Mouse (Mus musculus) gastrocnemius, adult 8-10 months (tissue): Measurements from ENCODE around the gene Lysmd4. TPM values are rescaled to one million over a fixed set of nuclear protein-coding genes. Genes with fewer than 3 reads are reported as not detected.
"Not testable (repeated sequence)": the region's sequence is repeated elsewhere in the genome, so short reads cannot be mapped to it uniquely, and the experiment has no call there.

Source experiments
- DNase-seq, 2 experiments: peaks; one replicate each; pipeline ENCODE4 v3.0.0; 2022; ENCODE audit warnings: low spot score in 2 of 2
- total RNA-seq, 4 experiments: library from RNA; stranded (reverse); gene quantifications; 2 replicates each; pipeline ENCODE4 v1.2.4; 2022

Lysmd4 gene
- total RNA-seq, 4 experiments from 2014 or later: 5.7 to 10.3 (median 7.6) TPM

DNA sequence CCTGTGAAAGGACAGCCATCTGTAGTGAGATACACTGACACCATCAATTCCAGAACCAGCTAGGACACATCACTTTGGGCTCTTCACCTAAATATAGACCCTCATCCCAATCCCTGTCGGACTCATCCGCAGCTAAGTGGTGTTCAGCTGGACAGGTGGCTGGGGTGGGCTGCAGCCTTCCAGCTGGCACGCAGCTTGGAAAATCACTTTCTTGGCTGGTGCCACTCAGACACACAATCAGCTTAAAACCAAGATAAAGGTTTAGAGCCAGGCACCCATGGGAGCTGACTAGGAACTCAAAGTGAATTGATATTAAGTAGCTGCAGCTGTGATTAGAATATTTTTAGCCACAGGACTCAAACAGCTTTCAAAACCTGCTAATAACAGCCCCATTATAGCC is 7.9 kb downstream of the Lysmd4 start:
- peak in 1 of 2 experiments; percentile 19 for DNase-seq

DNA sequence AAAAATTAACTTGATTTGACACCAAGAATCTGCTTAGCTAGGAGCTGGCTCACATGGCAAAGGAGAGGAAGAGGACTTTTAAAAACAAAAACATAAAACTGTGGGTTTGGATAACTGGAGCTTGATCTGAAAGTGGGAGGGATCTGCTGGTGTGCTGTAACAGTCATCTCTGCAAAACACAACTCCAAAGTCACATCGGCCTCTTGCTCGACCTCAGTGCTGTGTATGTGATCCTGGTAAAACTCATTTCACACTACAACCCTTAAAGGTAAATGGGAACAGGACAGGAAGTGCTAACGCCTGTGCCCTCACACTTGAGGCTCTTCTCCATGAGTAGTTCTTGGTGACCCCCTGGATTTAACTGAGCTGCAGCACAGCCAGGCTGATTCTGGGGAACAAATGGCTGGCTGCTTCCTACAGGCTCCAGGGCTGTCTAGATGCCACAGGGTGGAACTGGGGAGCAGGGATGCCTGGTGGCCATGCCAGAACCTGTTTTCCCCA is 8.3 kb downstream of the Lysmd4 start:
- no peak for DNase-seq

- no peak for DNase-seq
Measured at GRCm38 (mm10) chr7:67232504-67232903, 10.2 kb downstream of the Lysmd4 start.

DNA sequence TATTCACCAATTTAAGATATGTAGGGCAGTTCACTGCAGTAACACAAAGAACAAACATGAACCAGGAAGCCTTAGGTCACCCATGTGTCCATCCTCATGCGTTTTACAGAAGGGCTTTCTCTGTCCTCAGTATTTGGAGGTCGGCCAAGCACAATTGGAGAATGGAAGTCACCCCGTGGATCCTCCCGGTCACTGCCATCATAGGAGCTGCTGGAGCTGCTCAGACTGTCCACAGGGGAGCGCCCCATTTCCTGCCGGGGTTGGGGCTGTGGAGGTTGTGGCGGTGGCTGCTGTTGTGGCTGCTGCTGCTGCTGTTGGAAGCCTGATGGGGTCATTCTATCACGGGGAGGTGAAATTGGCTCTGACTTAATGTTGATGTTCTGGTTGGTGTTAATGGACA is 12.5 kb downstream of the Lysmd4 start:
- no peak for DNase-seq

- DNase-seq: no peak
Measured at GRCm38 (mm10) chr7:67236351-67236750, 14.0 kb downstream of the Lysmd4 start.

DNA sequence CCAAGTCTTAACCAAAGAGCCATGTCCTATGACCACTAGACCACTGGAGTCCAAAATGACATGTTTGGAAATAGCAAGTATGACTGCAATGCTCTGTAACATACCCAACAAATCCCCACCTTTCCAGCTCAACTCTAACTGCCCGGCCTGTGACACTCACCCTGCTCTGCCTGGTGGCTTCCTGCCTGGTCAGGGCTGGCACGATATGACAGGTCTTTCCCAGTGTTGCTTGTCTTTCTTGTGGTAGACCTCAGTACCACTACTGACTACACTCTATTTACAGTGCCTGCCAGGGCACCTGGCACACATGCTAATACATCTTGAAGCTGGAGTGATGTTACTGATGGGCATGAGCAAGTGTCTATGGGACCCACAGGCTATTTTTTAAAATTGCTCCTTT is 15.4 kb downstream of the Lysmd4 start:
- DNase-seq: no peak

DNA sequence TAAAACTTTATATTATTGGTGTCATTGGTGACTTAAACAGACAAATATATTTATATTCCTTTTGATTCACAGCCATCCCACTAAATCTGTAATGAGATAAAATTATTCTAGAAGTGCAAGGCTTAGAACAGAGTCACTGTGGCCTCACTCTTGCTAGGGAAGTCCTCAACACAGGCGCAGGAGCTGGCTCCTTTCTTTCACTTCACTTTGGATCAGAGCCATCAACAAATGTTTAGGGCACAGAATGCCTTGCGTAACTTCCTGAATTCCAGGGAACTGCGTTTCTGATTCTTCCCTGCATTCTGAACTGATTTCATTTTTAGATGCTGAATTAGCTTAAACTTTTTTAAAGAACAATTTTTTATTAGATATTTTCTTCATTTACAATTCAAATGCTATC is 19.6 kb downstream of the Lysmd4 start:
- no peak for DNase-seq

DNA sequence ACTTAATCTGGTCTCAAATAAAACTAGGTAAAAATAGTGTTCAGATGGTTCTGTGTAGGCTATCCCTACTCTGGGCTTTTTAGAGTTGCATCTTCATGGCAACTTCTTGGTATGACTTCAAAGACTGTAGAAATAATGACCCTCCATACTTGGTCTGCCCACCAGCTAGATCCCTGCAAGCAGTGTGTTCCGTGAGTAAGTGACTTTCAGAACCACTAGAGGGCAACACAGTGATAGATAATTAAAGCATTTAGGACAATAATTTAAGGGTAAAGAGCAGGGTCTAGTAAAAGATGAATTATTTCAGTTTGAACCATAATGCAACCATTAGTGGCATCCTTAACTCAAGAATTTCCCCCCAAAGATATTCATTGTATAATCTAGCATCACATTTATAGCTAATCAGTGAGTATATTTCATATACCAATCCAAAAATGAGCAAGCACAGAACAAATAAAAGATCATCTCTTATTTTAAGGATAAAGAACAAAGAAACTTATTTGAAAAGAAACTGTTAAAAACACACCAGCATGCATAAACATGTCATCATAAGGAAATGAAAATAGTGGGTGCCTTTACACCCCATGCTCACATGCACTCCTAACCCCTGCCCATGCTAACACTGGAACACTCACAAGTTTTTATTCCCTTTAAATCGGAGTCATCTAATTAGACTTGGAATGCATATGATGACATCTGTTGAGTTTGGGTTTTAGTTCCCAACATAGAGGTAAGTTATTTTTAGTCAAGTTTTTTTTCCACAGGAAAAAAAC is 21.0 kb downstream of the Lysmd4 start:
- DNase-seq: no peak

- no peak for DNase-seq
Measured at GRCm38 (mm10) chr7:67243894-67244282, 21.5 kb downstream of the Lysmd4 start.

GRCm38 (mm10) chr7:67245255-67245654 is 22.9 kb downstream of the Lysmd4 start:
- no peak for DNase-seq

DNA sequence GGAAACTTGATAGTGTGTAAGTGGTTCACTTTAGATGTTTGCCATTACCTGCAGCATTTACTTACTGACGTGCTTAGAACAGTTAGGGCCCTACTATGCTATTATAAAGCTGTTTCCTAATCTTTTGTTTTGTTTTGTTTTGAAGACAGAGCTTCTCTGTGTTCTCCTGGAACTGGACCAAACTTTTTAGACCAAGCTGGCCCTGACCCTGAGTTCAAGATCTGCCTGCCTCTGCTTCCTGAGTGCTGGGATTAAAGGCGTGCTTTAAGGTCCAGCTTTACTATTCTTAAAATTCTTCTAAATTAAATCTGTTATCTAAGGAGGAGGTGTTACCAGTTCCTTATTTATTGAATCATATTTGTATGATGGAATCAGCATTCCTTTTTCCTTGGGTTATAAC is 23.7 kb downstream of the Lysmd4 start:
- DNase-seq: no peak

DNA sequence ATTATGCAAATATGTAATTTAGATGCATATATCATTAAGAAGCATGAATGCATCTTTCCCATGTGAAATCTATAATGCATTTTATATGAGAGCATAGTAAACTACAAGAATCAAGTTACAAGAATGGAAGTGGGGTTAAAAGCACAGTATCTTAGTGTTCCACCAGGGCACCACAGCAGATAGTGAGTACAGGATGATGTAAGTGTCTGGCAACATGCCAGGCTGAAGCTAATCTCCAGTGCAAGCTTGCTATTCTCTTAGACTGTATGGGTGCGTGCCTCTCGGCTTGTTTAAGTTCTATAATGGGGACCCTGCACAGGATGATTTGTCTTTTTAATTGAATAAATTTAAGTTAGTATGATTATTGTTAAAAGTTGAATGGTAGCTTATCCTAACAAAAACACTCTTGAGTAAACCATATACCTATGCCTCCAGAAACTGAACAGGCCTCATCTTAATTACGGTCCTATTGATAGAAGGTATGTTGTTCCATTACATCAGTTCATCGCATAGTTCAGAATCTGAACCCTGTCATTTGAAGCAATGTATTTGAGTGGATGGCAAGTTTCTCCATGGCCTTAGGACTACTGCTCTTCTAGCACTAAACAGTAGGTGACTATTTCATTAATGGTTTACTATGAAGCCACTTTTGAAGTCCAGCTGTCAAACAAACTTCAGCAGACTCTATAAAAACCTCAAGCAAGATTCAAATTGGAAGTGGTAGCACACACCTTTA is 37.7 kb downstream of the Lysmd4 start:
- peak; percentile 55 to 58 for DNase-seq

DNA sequence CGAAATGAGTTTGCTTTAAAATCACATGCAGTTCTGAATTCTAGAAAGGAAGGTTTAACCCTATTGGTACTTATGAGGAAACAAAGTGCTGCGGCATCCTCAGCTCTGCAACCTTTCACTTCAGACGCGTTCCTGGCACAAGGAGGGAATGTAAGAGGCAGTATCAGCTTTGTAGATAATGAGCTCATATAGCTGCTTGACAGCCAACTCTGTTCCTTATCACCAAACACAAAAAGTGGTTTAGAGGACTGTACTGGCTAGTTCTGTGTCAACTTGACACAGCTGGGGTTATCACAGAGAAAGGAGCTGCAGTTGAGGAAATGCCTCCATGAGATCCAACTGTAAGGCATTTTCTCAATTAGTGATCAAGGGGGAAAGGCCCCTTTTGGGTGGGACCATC is 48.1 kb downstream of the Lysmd4 start:
- DNase-seq: not testable (repeated sequence)

DNA sequence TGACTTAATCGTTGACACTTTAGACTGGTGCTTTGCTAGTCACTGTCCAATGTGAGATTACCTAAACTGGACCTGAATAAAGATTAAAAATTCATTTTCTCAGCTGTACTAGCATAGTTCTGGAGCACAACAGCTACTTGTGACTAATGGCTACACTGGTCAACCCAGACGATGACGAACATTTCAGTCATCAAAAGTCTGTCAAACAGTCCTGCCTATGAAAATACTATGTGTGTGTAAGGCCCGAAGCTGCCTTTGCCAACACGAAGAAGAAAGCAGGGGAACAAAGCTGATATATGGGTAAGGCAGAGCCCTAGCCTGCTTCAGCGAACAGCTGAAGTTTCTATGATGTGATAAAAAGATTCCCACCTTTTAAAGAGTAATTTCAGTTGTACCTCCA is 61.2 kb downstream of the Lysmd4 start:
- no peak for DNase-seq

GRCm38 (mm10) chr7:67287456-67287855 is 65.1 kb downstream of the Lysmd4 start:
- DNase-seq: no peak

GRCm38 (mm10) chr7:67291356-67291755 is 69.0 kb downstream of the Lysmd4 start:
- DNase-seq: no peak

DNA sequence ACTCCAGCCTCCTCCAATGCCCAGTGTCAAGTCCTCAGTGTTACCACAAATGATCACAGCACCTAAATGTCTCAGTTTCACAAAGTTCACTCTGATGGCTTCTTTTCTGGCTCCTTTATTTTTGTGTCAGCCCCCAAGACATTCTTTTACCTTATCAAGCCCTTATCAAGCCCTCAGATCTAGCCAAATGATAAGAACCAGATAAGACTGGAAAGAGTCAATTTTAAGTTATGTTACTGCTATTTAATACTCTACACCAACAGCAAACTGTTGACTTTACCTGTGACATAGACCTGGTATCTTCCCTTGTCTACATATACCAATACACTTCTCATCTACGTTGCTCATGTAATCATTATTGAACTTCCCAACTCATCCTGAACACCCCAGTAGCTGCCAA is 74.1 kb downstream of the Lysmd4 start:
- no peak for DNase-seq

- DNase-seq: no peak
Measured at GRCm38 (mm10) chr7:67304937-67305336, 82.6 kb downstream of the Lysmd4 start.

DNA sequence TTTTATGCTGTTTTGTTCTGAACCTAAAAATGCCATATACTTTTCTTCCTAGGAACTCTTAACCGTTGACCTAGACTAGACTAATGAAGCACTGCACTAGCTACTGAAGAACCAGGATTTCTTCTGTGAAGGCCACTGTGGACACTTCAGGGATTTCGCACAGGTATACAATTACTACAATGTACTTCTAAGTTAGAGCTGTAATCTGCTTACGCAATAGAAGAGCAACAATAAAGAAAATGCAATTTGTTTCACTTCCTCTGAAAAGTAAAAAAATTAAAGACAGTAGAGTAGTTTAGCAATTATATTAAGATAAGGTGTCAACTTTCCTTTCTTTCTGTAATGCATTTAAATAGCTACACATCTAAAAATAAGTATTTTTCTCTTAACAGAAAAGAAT is 84.7 kb downstream of the Lysmd4 start:
- DNase-seq: no peak

DNA sequence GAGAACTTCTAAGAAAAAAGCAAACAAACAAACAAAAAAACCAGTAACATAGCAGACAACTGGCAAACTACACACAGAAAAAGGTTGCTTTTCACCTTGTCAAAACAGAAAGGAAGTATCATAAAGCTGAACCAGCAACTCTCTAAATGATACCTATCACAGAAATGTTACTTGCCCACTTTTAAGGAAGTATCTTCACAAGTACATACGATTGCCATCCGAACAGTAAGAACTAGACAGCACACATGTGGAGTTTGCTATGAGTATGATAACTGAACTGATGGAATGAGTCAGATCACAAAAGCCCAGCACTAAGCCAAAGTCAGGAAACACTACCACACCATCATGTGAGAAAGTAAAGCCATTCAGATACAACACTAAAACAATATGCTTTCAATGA is 85.8 kb downstream of the Lysmd4 start:
- no peak for DNase-seq

DNA sequence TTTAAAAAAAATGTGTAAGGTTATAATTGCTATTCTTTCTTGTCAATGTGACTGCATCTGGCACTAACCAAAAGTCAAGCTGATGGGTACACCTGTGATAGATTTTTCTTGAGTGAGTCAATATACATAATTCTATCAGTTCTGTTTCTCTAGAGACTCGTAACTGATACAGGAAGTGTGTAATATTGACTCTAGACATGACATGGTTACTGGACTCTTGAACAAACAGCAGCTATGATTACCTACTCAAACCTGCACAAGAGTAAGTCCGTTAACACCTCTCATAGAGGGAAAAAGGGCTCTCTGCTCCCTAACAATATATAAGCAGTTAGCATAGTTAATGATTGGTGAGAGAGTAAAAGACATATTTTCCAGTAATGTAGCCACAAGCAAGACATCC is 87.8 kb downstream of the Lysmd4 start:
- DNase-seq: no peak

- DNase-seq: no peak
Measured at GRCm38 (mm10) chr7:67313200-67313599, 90.9 kb downstream of the Lysmd4 start.

- no peak for DNase-seq
Measured at GRCm38 (mm10) chr7:67318697-67319096, 96.4 kb downstream of the Lysmd4 start.
